Mouse (Mus musculus): ENCODE results near the gene Ppm1h. TPM values are rescaled to one million over a fixed set of nuclear protein-coding genes. Genes with fewer than 3 reads are reported as not detected.

The Ppm1h gene
- polyA plus RNA-seq, 1 experiment from 2014 or later: 1.8 TPM

GRCm38 (mm10) chr10:122885301-122885700 is 206.7 kb downstream of the Ppm1h start:
- H3K4me1 ChIP-seq (replicated peaks; ENCODE audit: control insufficient read depth, insufficient read depth, low read length): 0 out of 2 replicates have a peak, but pooled peaks cover 3% of the 10 kb centered on the region
- no peaks in the 10 kb centered on the region for H3K27me3 ChIP-seq (replicated peaks; ENCODE audit: control insufficient read depth, insufficient read depth, low read length)
- ATAC-seq (replicated peaks; ENCODE audit: low FRiP score): no peak

GRCm38 (mm10) chr10:122886055-122886915 is 207.7 kb downstream of the Ppm1h start:
- DNase-seq (ENCODE audit: low spot score): no peak
- Histone ChIP-seq H3K4me2 (peak overlapping the region; percentile 63), H3K27ac (ENCODE audit: low read depth, low read length) (peak overlapping the region; percentile 26; the same call in 1 of the 2 replicates), H3K4me3 (ENCODE audit: low read depth, low read length) (peak overlapping the region; percentile 21), H3K4me1 (replicated peaks; ENCODE audit: control insufficient read depth, insufficient read depth, low read length) (0 out of 2 replicates have a peak, but pooled peaks cover 3% of the 10 kb centered on the region), H3K36me3 (ENCODE audit: control insufficient read depth, insufficient read depth, low read length) (no peaks in the 10 kb centered on the region), H3K27me3 (replicated peaks; ENCODE audit: control insufficient read depth, insufficient read depth, low read length) (no peaks in the 10 kb centered on the region), H3K9ac (ENCODE audit: low read depth, low read length) (peak overlapping the region; percentile 60), H3K9me3 (ENCODE audit: control insufficient read depth, low read length) (no peaks in the 10 kb centered on the region)
- ATAC-seq (replicated peaks; ENCODE audit: low FRiP score): peak; percentile 40; the same call in 1 of the 2 replicates
- 26% methylated on average over 26 of the region's 26 CpGs for WGBS

More at GRCm38 (mm10) chr10:122885301-122885700, 206.7 kb downstream of the Ppm1h start:
- no peak overlapping the region for H3K4me3 ChIP-seq (ENCODE audit: low read depth, low read length)
- WGBS: 86% methylated on average over 5 of the region's 5 CpGs
- no peak overlapping the region for H3K27ac ChIP-seq (ENCODE audit: low read depth, low read length)
- DNase-seq (ENCODE audit: low spot score): no peak
- no peaks in the 10 kb centered on the region for H3K36me3 ChIP-seq (ENCODE audit: control insufficient read depth, insufficient read depth, low read length)
- no peaks in the 10 kb centered on the region for H3K9me3 ChIP-seq (ENCODE audit: control insufficient read depth, low read length)
- H3K4me2 ChIP-seq: no peak overlapping the region
- no peak overlapping the region for H3K9ac ChIP-seq (ENCODE audit: low read depth, low read length)

- Histone ChIP-seq H3K4me3 (ENCODE audit: low read depth, low read length) (no peak overlapping the region), H3K4me2 (no peak overlapping the region; the same call in 1 of the 2 replicates), H3K4me1 (replicated peaks; ENCODE audit: control insufficient read depth, insufficient read depth, low read length) (0 out of 2 replicates have a peak, but pooled peaks cover 3% of the 10 kb centered on the region), H3K36me3 (ENCODE audit: control insufficient read depth, insufficient read depth, low read length) (no peaks in the 10 kb centered on the region), H3K9me3 (ENCODE audit: control insufficient read depth, low read length) (no peaks in the 10 kb centered on the region), H3K27ac (ENCODE audit: low read depth, low read length) (peak overlapping the region; percentile 26; the same call in 1 of the 2 replicates), H3K9ac (ENCODE audit: low read depth, low read length) (no peak overlapping the region), H3K27me3 (replicated peaks; ENCODE audit: control insufficient read depth, insufficient read depth, low read length) (no peaks in the 10 kb centered on the region)
- WGBS: 70% methylated on average over 14 of the region's 14 CpGs
- DNase-seq (ENCODE audit: low spot score): no peak
- ATAC-seq (replicated peaks; ENCODE audit: low FRiP score): no peak
Observed at GRCm38 (mm10) chr10:122886916-122887527, 208.5 kb downstream of the Ppm1h start.

GRCm38 (mm10) chr10:122887528-122888183 is 209.1 kb downstream of the Ppm1h start:
- H3K27ac ChIP-seq (ENCODE audit: low read depth, low read length): peak overlapping the region; percentile 13; the same call in 1 of the 2 replicates
- H3K36me3 ChIP-seq (ENCODE audit: control insufficient read depth, insufficient read depth, low read length): no peaks in the 10 kb centered on the region
- DNase-seq (ENCODE audit: low spot score): no peak
- 68% methylated on average over 10 of the region's 10 CpGs for WGBS
- 0 out of 2 replicates have a peak, but pooled peaks have one; percentile 24 for ATAC-seq (replicated peaks; ENCODE audit: low FRiP score)
- no peak overlapping the region for H3K4me3 ChIP-seq (ENCODE audit: low read depth, low read length)
- no peaks in the 10 kb centered on the region for H3K9me3 ChIP-seq (ENCODE audit: control insufficient read depth, low read length)
- H3K4me2 ChIP-seq: no peak overlapping the region
- H3K9ac ChIP-seq (ENCODE audit: low read depth, low read length): no peak overlapping the region
- H3K27me3 ChIP-seq (replicated peaks; ENCODE audit: control insufficient read depth, insufficient read depth, low read length): no peaks in the 10 kb centered on the region
- 0 out of 2 replicates have a peak, but pooled peaks cover 3% of the 10 kb centered on the region for H3K4me1 ChIP-seq (replicated peaks; ENCODE audit: control insufficient read depth, insufficient read depth, low read length)

GRCm38 (mm10) chr10:122890682-122891350 is 212.3 kb downstream of the Ppm1h start:
- no peak overlapping the region for H3K4me2 ChIP-seq
- H3K9me3 ChIP-seq (ENCODE audit: control insufficient read depth, low read length): no peaks in the 10 kb centered on the region
- H3K4me3 ChIP-seq (ENCODE audit: low read depth, low read length): no peak overlapping the region
- no peaks in the 10 kb centered on the region for H3K27me3 ChIP-seq (replicated peaks; ENCODE audit: control insufficient read depth, insufficient read depth, low read length)
- H3K27ac ChIP-seq (ENCODE audit: low read depth, low read length): no peak overlapping the region
- H3K4me1 ChIP-seq (replicated peaks; ENCODE audit: control insufficient read depth, insufficient read depth, low read length): 0 out of 2 replicates have a peak, but pooled peaks cover 3% of the 10 kb centered on the region
- no peaks in the 10 kb centered on the region for H3K36me3 ChIP-seq (ENCODE audit: control insufficient read depth, insufficient read depth, low read length)
- DNase-seq (ENCODE audit: low spot score): no peak
- 82% methylated on average over 14 of the region's 14 CpGs for WGBS
- H3K9ac ChIP-seq (ENCODE audit: low read depth, low read length): no peak overlapping the region
- no peak for ATAC-seq (replicated peaks; ENCODE audit: low FRiP score)

- Histone ChIP-seq H3K9me3 (ENCODE audit: control insufficient read depth, low read length) (no peaks in the 10 kb centered on the region), H3K4me2 (no peak overlapping the region), H3K4me1 (replicated peaks; ENCODE audit: control insufficient read depth, insufficient read depth, low read length) (0 out of 2 replicates have a peak, but pooled peaks cover 3% of the 10 kb centered on the region), H3K36me3 (ENCODE audit: control insufficient read depth, insufficient read depth, low read length) (no peaks in the 10 kb centered on the region), H3K27ac (ENCODE audit: low read depth, low read length) (no peak overlapping the region), H3K9ac (ENCODE audit: low read depth, low read length) (no peak overlapping the region), H3K4me3 (ENCODE audit: low read depth, low read length) (no peak overlapping the region), H3K27me3 (replicated peaks; ENCODE audit: control insufficient read depth, insufficient read depth, low read length) (no peaks in the 10 kb centered on the region)
- ATAC-seq (replicated peaks; ENCODE audit: low FRiP score) (no peak), DNase-seq (ENCODE audit: low spot score) (no peak)
- WGBS: 66% methylated on average over 6 of the region's 6 CpGs
Observed at GRCm38 (mm10) chr10:122891461-122891860, 212.9 kb downstream of the Ppm1h start.

- H3K9ac ChIP-seq (ENCODE audit: low read depth, low read length): no peak overlapping the region
- peak; percentile 40; the same call in 1 of the 2 replicates for ATAC-seq (replicated peaks; ENCODE audit: low FRiP score)
- WGBS: 55% methylated on average over 12 of the region's 12 CpGs
Observed at GRCm38 (mm10) chr10:122894555-122895069, 216.1 kb downstream of the Ppm1h start.

More at GRCm38 (mm10) chr10:122894555-122895069, 216.1 kb downstream of the Ppm1h start:
- no peak overlapping the region for H3K27ac ChIP-seq (ENCODE audit: low read depth, low read length)
- no peaks in the 10 kb centered on the region for H3K27me3 ChIP-seq (replicated peaks; ENCODE audit: control insufficient read depth, insufficient read depth, low read length)
- DNase-seq (ENCODE audit: low spot score): no peak
- no peak overlapping the region for H3K4me3 ChIP-seq (ENCODE audit: low read depth, low read length)
- no peak overlapping the region for H3K4me2 ChIP-seq
- H3K9me3 ChIP-seq (ENCODE audit: control insufficient read depth, low read length): no peaks in the 10 kb centered on the region
- no peaks in the 10 kb centered on the region for H3K36me3 ChIP-seq (ENCODE audit: control insufficient read depth, insufficient read depth, low read length)
- no peaks in the 10 kb centered on the region for H3K4me1 ChIP-seq (replicated peaks; ENCODE audit: control insufficient read depth, insufficient read depth, low read length)
